1 mouse cellular context compared by ENCODE assay signal in genomic region chr7:140953800-140954732, GRCm38 (mm10).
A peak's percentile ranks its signal among the peaks of the same experiment; 100 is the strongest.
TF ChIP-seq lines count a peak whose summit lies in the region.

No protein-coding gene starts in this region.

TF ChIP-seq in MEL, 35 proteins besides CTCF, POLR2A, EP300 and RAD21 (continued from another document):
- TF ChIP-seq TBP (IDR thresholded peaks at IDR 0.05; ENCODE audit: low read depth, low read length) (no peak), MAZ (IDR thresholded peaks at IDR 0.05; ENCODE audit: low read depth, low read length) (no peak), TAL1 (IDR thresholded peaks at IDR 0.05; ENCODE audit: low read length) (no peak), UBTF (IDR thresholded peaks at IDR 0.05; ENCODE audit: borderline replicate concordance, insufficient read depth, low read depth, low read length) (no peak), HCFC1 (IDR thresholded peaks at IDR 0.05; ENCODE audit: low read depth, low read length) (peak; percentile 33; the same call in 1 of the 2 replicates), SMC3 (IDR thresholded peaks at IDR 0.05; ENCODE audit: low read depth, low read length) (no peak), MAX (IDR thresholded peaks at IDR 0.05; ENCODE audit: low read length) (no peak), NRF1 (IDR thresholded peaks at IDR 0.05; ENCODE audit: insufficient read depth, low read depth, low read length, poor library complexity, severe bottlenecking) (no peak), ZMIZ1 (IDR thresholded peaks at IDR 0.05; ENCODE audit: low read depth, low read length) (no peak), ZKSCAN1 (IDR thresholded peaks at IDR 0.05; ENCODE audit: low read depth, low read length) (no peak), MXI1 (IDR thresholded peaks at IDR 0.05; ENCODE audit: low read depth, low read length) (peak; percentile 76)
